Mouse (Mus musculus): ENCODE data around the gene Agpat1. TPM values are rescaled to one million over a fixed set of nuclear protein-coding genes. Genes with fewer than 3 reads are reported as not detected.

The Agpat1 gene
- polyA plus RNA-seq, 1 experiment: 236 TPM

DNA sequence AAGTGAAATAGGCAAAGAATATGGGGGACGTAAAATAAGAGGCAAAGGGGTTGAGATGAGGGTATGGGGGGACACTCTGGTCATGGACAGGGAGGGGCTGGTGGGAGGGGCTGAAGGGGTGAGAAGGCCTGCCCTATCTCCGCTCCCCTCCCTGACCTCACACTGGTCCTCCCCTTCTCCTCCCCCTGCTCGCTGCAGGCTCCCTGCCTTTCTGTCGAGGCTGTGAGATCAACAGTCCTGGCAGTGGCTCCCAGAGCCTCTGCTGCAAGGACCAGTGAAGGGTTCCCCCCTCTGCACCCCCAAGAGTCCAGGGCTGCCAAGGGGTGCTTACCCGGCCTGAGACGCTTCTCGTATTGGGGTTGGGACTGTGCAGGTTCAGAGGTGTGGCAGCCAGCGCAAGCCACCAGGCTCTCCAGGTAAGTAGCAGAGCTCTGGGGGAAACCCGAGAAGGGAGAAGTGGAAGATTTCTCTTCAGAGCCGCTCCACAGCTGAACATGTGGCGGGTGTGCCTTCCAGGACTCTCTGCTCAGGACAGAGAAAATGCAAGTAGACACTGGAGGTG lies 56.3 kb downstream of the Agpat1 start:
- no peak for TF ChIP-seq POLR2A (IDR thresholded peaks at IDR 0.05; ENCODE audit: extremely low read depth, insufficient read depth, low read length)
- no peak for TF ChIP-seq CTCF (IDR thresholded peaks at IDR 0.05; ENCODE audit: extremely low read depth, insufficient read depth, low read length)
- Histone ChIP-seq H3K4me1 (ENCODE audit: control insufficient read depth, insufficient read depth, low read length) (no peaks in the 10 kb centered on the region), H3K27ac (ENCODE audit: insufficient read depth, low read length) (no peak overlapping the region), H3K4me3 (ENCODE audit: insufficient read depth, low read length) (no peak overlapping the region)

DNA sequence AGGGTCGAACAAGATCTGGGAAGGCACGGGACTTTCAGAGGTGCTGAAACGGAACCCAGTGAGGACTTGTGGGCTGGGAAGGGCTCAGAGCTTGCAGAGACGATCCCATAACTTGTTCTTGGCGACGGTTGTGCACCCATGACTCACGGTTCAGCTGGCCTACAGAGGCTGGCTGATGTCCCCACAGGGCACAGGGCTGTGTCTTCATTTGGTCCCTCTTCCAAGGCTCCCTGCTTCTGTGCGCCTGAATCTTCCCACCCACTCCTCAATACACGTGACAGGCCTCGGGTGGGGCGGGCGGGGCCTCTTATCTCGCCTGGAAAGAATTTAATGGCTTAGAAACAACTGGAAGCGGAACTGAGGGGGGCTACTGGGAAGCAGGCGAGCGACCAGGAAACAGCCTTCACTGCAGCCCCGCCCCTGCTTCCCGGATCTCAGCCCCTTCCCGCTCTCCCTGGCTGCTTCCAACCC lies 57.1 kb downstream of the Agpat1 start:
- H3K27ac ChIP-seq (ENCODE audit: insufficient read depth, low read length): no peak overlapping the region
- H3K4me3 ChIP-seq (ENCODE audit: insufficient read depth, low read length): no peak overlapping the region
- no peaks in the 10 kb centered on the region for H3K4me1 ChIP-seq (ENCODE audit: control insufficient read depth, insufficient read depth, low read length)
- no peak for TF ChIP-seq POLR2A (IDR thresholded peaks at IDR 0.05; ENCODE audit: extremely low read depth, insufficient read depth, low read length)
- TF ChIP-seq CTCF (IDR thresholded peaks at IDR 0.05; ENCODE audit: extremely low read depth, insufficient read depth, low read length): no peak

DNA sequence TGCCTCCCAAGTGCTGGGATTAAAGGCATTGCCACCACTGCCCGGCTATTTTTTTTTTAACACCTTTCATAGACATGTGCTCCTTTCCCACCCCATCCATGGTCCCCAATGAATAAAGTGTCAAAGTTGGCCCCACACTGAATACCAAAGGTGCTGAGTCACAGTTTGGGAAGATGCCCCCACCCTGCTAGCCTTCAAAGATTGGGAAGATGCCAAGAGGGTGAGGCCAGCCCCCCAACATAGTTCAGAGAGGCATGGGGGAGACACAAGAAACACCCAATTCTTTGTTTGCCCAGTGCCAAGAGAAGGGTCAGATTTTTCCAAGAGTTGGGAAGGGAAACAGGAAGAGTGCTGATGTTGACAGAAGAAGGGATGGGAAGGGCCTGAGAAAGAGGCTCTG lies 58.4 kb downstream of the Agpat1 start:
- TF ChIP-seq CTCF (IDR thresholded peaks at IDR 0.05; ENCODE audit: extremely low read depth, insufficient read depth, low read length) (no peak), POLR2A (IDR thresholded peaks at IDR 0.05; ENCODE audit: extremely low read depth, insufficient read depth, low read length) (no peak)
- no peaks in the 10 kb centered on the region for H3K4me1 ChIP-seq (ENCODE audit: control insufficient read depth, insufficient read depth, low read length)
- no peak overlapping the region for H3K27ac ChIP-seq (ENCODE audit: insufficient read depth, low read length)
- H3K4me3 ChIP-seq (ENCODE audit: insufficient read depth, low read length): no peak overlapping the region

DNA sequence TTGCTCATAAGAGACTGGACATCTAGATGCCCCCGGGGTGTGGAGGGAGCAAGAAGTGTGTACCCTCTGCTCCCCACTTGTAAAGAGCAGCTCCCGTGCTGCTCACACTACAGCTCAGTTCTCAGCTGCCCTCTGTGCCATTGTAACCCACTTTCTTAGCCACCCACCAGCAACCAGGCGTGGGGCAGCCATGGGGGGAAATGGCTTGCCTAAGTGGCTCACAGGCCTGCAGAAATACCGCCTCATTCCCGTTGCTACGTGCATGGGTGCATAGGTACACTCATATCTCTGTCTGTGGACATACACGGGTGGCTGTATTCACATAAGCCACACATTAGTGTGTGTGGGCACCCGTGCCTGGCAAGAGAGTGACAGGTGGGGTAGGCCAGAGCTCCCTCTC lies 58.9 kb downstream of the Agpat1 start:
- Histone ChIP-seq H3K4me3 (ENCODE audit: insufficient read depth, low read length) (no peak overlapping the region), H3K4me1 (ENCODE audit: control insufficient read depth, insufficient read depth, low read length) (no peaks in the 10 kb centered on the region), H3K27ac (ENCODE audit: insufficient read depth, low read length) (no peak overlapping the region)
- no peak for TF ChIP-seq POLR2A (IDR thresholded peaks at IDR 0.05; ENCODE audit: extremely low read depth, insufficient read depth, low read length)
- no peak for TF ChIP-seq CTCF (IDR thresholded peaks at IDR 0.05; ENCODE audit: extremely low read depth, insufficient read depth, low read length)

Other genes starting within 250 kb of the Agpat1 start
- gene Btnl2, start 249.4 kb upstream of the Agpat1 start, polyA plus RNA-seq (2012; rRNA removed): not detected in 2 replicates
- gene Btnl1, start 227.1 kb upstream of the Agpat1 start, polyA plus RNA-seq (2012; rRNA removed): 0.04 TPM in 1 of 2 replicates, not detected in the other
- gene BC051142, start 205.4 kb upstream of the Agpat1 start, polyA plus RNA-seq (2012; rRNA removed): 7.4 and 8.7 TPM in 2 replicates
- gene Btnl4, start 126.9 kb upstream of the Agpat1 start, polyA plus RNA-seq (2012; rRNA removed): not detected in 2 replicates
- gene Btnl6, start 86.9 kb upstream of the Agpat1 start, polyA plus RNA-seq (2012; rRNA removed): not detected in 2 replicates
- 3.4 and 3.8 TPM in 2 replicates for gene Notch4, start 40.0 kb upstream of the Agpat1 start, polyA plus RNA-seq (2012; rRNA removed)
- 2.9 and 3.5 TPM in 2 replicates for gene Gpsm3, start 14.5 kb upstream of the Agpat1 start, polyA plus RNA-seq (2012; rRNA removed)
- gene Pbx2, start 13.0 kb upstream of the Agpat1 start, polyA plus RNA-seq (2012; rRNA removed): 66.2 and 72.6 TPM in 2 replicates
- gene Ager, start 6.4 kb upstream of the Agpat1 start, polyA plus RNA-seq (2012; rRNA removed): 1.5 and 1.6 TPM in 2 replicates
- 125 and 130 TPM in 2 replicates for gene Rnf5, start 572 bp upstream of the Agpat1 start, polyA plus RNA-seq (2012; rRNA removed)
- 5.3 and 6.1 TPM in 2 replicates for gene Egfl8, start 11.7 kb downstream of the Agpat1 start, polyA plus RNA-seq (2012; rRNA removed)
- gene Ppt2, start 24.2 kb downstream of the Agpat1 start, polyA plus RNA-seq (2012; rRNA removed): 31.1 and 32.7 TPM in 2 replicates
- 160 and 165 TPM in 2 replicates for gene Prrt1, start 25.3 kb downstream of the Agpat1 start, polyA plus RNA-seq (2012; rRNA removed)
- 7.8 and 8.7 TPM in 2 replicates for gene Fkbpl, start 40.5 kb downstream of the Agpat1 start, polyA plus RNA-seq (2012; rRNA removed)
- gene Atf6b, start 42.9 kb downstream of the Agpat1 start, polyA plus RNA-seq (2012; rRNA removed): 59.6 and 64.1 TPM in 2 replicates
- gene Tnxb, start 66.3 kb downstream of the Agpat1 start, polyA plus RNA-seq (2012; rRNA removed): 2.2 and 2.6 TPM in 2 replicates
- 10.7 and 14.8 TPM in 2 replicates for gene C4b, start 139.6 kb downstream of the Agpat1 start, polyA plus RNA-seq (2012; rRNA removed)
- gene Cyp21a1, start 200.3 kb downstream of the Agpat1 start, polyA plus RNA-seq (2012; rRNA removed): not detected in 2 replicates
- gene Stk19, start 232.7 kb downstream of the Agpat1 start, polyA plus RNA-seq (2012; rRNA removed): 80.0 and 80.7 TPM in 2 replicates
- gene Dxo, start 232.8 kb downstream of the Agpat1 start, polyA plus RNA-seq (2012; rRNA removed): 53.1 and 55.5 TPM in 2 replicates
- 74.0 and 81.2 TPM in 2 replicates for gene Skiv2l, start 245.9 kb downstream of the Agpat1 start, polyA plus RNA-seq (2012; rRNA removed)
- gene Nelfe, start 246.1 kb downstream of the Agpat1 start, polyA plus RNA-seq (2012; rRNA removed): 56.3 and 65.8 TPM in 2 replicates

Data from cortical plate, adult 2 months (tissue).